Mouse (Mus musculus): ENCODE measurements at regions not wholly inside any gene's neighbourhood (a gene's known extent, or its start where the extent isn't known, plus 50 kb on each side); places are given as distances from the start of the nearest gene placed in this dataset.

- TF ChIP-seq CTCF (IDR thresholded peaks at IDR 0.05; ENCODE audit: borderline replicate concordance, insufficient read depth, low read length): no peak
- no peak for TF ChIP-seq POLR2A (IDR thresholded peaks at IDR 0.05; ENCODE audit: low read depth, low read length)
Measured at GRCm38 (mm10) chr14:105693713-105694112, 202.9 kb downstream of the Spry2 start.

Measured in embryonic fibroblast, embryonic 13.5 days (primary cell).